Mouse (Mus musculus) urinary bladder, postnatal 4 days (tissue): ENCODE data around the gene Htr1a.

Experiments
- DNase-seq, 2 experiments: peaks; one replicate each; pipeline ENCODE4 v3.0.0; 2021 to 2022; ENCODE audit warnings: low spot score in 2 of 2

Gene Htr1a

DNA sequence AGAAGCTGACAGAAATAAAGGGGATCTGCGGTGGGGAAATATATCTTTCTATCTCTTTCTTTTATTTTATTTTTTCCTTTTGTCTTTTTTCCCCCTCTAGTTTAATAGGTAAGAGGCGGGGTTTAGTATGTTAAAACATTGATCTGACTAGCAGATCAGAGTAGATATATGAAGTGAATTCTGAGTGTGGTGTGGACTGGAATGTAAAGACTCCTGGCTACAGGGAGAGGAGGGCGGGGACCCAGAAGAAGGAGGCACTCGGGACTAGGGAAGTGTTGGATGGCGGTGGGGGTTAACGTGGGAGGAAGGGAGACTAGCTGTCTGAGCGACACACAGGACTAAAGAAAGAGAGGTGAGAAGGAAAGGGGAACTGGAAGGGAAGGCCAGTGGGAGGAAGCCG is at the start of gene Htr1a:
Gene Htr1a, plus strand, starts transcription at position 301 of the 400 bp plus-strand sequence.
- no peak for DNase-seq

DNA sequence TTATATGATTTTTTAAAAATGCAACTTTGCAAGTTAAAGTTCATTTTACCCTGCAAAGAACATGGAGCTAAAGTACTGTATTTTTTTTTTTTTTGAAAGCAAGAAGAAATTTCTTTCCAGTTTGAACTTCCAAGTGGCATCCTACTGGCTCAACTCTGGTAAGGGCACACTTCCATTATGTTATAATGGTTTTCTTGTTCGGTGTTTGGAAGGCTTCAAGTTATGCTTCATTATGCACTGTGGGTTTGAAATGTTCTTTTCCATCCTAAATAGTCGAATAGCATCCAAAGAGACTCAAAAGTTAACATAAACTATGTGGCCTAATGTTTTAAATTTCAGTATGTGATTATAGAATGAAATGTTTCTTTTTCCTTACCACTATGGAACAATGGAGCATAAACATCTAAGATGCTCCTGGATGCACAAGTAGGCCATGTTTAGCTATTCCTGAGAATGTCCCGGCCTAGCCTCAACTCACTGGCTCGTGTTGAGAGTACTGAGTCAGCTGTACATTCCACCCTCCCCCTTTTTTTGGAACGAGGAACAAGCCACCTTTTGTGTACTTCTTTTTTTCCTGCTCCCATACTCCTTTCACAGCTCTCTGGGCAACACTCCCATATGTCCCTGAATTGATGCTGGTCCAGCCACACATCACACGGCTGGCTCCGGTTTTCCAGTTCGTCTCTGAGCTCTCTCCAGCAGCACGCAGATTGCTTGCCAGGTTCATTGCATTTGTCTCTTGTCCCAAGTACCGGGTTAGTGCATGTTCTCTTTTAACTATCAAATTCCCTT is 31.7 kb upstream of the Htr1a start:
- DNase-seq = no peak

- DNase-seq = no peak
Measured at GRCm38 (mm10) chr13:105412327-105412722, 31.1 kb upstream of the Htr1a start.

DNA sequence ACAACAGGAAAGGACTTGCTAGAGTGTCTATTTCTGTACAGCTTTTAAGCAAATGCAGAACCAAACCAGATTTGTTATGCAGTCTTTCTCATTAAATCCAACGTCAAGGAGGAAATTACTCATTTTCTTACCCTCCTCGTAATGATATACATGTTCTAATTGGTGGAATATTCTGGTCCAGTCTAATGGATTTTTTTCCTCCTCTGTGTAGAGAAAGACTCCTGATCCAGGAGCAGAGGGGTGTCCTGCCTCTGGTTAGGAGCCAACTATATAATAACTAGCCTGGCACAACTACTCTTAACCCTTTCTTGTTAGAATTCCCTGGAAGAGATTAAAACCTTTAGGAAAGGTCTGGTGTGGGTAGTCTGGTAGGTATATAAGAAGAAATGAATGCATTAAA is 10.3 kb upstream of the Htr1a start:
- DNase-seq = no peak

- DNase-seq = no peak
Measured at GRCm38 (mm10) chr13:105433630-105434029, 9.8 kb upstream of the Htr1a start.

DNA sequence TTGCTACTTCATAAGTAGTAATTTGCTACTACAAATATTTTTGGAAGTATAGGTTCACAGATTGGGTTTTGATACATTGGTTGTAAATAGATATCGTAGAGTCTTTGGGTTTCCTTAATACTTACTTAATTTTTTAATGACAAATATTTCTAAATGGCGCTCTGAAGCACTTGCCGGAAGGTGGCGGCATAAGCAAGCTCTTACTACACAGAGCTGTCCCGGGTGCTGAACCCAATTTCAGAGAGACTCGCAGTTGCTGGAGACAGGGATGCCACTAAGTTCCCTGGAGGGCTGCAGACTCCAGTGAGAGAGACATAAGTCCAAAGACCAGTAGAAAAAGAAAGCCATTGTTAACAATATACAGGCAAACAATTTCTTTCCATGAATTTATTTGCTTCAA is 863 bp upstream of the Htr1a start:
- peak in 1 of 2 experiments; percentile 61 for DNase-seq

- DNase-seq = no peak
Measured at GRCm38 (mm10) chr13:105443871-105444237, 415 bp downstream of the Htr1a start.

- DNase-seq = no peak
Measured at GRCm38 (mm10) chr13:105444238-105444894, 927 bp downstream of the Htr1a start.

DNA sequence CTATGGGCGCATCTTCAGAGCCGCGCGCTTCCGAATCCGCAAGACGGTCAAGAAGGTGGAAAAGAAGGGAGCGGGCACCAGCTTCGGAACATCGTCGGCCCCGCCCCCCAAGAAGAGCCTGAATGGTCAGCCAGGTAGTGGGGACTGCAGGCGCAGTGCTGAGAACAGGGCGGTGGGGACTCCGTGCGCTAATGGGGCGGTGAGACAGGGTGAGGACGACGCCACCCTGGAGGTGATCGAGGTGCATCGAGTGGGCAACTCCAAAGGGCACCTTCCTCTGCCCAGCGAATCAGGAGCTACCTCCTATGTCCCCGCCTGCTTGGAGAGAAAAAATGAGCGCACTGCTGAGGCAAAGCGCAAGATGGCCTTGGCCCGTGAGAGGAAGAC is 1.4 kb downstream of the Htr1a start:
- DNase-seq = no peak

DNA sequence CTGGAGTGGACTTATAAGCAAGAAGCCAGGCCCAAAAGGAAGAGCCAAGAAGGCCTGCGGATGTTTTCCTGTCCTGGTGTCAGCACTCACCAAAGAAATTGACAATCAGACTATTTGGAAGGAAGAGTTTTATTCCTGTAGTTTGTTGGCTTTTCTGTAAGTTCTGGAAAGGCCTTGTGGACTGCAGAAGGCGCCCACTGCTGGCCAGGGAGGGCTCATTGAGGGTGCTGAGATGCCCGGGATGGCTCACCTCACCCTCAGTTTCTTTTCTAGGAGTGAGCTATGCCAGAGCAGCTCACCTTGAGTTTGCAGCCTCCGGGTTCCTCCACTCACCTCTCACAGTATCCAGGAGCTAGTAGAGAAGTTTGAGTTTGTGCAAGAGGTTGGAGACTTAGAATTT is 2.8 kb downstream of the Htr1a start:
- no peak for DNase-seq

- no peak for DNase-seq
Measured at GRCm38 (mm10) chr13:105447695-105448094, 4.3 kb downstream of the Htr1a start.

GRCm38 (mm10) chr13:105451536-105451935 is 8.1 kb downstream of the Htr1a start:
- no peak for DNase-seq
